Mouse (Mus musculus): ENCODE measurements around the gene Trpm8.
A peak's percentile ranks its signal among the peaks of the same experiment; 100 is the strongest.

Trpm8 gene

DNA sequence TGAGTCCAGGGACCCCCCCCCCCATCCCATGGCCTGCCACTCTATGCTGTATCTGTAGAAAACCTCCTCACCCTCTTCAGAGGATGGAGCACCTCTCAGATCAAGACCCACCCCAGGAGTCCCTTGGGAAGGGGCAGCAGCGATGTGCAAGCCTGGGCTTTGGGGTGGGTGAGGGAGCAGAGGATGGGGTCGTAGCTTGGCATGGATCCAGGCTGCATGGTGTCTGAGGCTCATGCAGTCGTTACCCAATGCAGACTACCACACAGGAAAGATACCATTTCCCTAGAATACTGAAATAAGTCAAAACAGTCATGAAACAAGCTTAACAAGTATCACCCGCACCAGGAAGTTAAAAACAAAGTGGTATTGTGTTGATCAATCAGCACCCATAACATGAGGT is 28.8 kb upstream of the Trpm8 start:
- no peak for DNase-seq

DNA sequence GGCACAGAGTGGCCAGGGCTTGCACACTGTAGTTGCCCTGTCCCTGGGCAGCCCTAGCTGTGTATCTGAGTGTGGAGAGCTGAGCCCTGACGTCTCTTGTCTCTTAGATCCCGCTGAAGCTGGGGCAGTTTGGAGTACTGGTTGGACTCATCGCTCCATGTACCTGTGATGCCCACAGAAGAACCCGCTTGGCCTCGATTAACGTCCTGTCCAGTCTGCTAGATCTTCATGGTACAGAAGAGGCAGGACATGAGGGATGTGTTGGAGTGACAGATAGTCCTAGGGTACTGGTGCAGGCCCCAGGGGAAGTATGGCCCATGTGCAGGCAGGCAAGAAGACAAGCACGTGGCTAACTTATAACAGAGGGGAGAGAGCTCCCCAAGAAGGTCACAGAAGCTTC is 27.9 kb upstream of the Trpm8 start:
- no peak for DNase-seq

DNA sequence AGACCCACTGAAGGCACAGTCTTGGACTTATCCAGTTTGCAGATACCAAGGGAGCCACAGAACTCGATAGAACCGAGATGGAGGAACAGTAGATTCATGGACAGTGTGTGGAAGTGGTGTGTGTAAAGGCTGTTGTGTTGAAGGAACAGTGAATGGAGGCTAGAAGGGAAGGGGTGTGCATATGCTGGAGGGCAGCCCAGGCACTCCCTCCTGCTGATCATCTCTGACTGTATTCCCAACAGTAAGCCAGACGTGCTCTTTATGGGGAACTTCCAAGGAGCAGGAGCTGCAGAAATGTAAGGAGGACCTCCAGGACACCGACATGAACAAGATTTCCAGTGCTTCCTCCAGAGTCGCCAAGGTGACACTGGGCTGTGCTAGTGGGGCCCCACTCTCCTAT is 27.4 kb upstream of the Trpm8 start:
- DNase-seq = no peak

DNA sequence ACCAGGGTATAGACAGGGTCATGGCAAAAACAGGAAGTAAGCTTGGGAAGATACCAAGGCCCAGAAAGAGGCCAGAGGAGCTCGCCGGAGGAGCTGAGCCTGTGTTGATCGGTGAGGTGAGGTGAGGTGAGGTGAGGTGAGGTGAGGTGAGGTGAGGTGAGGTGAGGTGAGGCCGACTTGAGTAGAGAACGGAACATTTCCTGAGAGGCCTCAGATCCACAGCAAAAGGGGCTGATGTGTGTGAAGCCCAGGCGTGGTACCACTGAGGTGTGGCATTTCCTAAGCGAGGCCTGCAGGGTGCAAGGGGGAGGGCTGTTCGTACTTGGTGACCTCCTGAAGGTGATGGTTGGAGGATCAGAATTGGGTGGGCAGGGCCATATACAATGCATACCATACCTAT is 24.4 kb upstream of the Trpm8 start:
- DNase-seq = no peak

DNA sequence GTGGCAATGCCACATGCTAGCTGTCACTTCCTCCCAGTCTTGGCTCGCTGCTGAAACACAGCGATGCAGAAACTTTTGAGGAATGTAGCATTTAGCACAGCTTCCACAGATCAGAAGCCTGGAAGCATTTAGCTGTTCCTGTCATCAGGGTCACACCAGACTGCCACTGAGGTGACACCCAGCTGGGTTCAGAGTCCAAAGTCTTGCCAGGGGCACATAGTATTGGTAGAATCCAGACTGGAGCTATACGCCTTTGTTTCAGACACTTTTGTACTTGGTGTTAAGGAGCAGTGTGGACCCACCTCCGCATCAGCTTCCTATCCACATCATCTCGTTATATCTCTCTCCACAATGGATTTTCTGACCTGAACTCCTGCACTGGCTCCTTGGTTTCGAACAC is 23.9 kb upstream of the Trpm8 start:
- DNase-seq = no peak

DNA sequence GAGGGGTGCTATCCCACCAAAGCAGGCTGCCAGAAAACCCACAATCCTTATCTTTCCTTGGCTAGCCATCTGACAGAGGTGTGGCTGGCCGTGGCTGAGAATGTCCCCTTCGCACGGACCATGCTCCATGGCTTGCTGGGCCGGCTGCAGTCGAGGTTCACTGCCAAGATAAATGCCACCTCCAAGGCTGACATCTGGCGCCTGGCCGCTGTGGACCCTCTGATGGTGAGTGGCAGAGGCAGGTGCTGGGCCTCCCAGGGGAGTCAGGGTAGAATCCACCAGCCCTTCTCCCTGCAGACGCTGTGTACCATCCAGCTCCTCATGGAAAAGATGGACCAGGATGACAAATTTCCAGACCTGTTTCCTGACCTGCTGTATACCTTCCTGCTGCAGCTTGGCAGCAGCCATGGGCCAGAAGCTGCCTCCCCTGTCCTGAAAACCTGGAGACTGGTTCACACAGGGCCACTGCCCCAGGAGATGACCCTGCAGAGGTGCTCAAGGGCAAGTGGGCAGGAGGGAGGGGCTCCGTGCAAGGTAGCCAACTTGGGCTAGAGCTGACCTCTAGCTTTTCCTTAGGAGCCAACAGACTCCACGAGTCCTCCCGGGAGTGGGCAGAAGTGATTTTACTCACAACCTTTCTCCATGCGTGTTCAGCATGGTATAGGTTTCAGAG is 22.5 kb upstream of the Trpm8 start:
- no peak for DNase-seq

DNA sequence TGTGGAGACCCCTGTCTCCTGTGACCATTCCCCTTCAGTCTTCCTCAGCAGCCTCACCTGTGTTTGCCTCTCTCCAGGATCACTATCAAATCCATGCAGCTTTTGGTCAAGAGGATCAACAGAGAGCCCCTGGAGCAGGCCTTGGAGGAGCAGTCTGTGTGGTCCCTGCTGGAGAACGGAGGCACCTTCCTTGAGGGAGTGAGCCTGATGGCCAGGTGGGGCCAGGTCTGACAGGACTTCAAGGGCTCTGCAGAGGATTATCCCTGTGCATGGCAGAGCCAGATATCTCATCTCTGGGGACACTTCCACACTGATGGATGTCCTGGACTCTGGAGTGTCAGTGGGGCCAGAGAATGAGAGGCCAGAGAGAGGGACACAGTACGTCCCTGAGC is 22.0 kb upstream of the Trpm8 start:
- DNase-seq = no peak

DNA sequence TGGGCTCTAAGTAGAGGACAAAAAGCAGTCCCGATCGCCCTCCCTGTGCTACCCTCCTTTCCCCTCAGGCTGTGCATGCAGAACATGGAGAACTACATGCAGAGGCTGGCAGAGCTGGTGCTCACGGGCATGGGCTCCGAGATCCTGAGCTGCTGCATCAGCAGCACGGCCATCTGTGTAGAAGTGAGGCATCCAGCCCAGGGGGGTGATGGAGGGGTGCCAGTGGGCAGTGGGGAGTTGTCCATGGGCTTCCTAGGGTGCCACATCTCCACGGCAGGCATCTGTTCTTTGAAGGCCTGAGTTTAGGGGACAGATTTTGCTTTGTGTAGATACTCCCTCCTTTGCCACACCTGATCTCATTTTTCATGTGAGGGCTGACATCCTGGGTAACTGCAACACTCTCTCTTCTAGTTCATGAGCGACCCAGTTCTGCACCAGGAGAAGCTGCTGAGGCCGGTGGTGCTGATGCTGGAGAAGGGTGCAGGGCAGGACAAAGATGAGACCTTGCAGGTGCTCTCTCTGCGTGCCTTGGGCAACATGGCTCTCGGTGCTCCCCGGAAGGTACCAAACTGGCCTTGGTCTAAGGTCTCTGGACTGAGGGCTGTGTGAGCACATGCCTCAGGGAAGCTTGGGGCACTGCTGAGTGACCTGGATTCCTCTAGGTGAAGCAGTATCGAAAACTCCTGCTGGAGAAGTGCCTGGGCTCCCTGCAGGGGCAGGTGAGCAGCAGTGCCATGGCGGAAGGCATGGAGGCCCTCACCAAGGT is 21.3 kb upstream of the Trpm8 start:
- no peak for DNase-seq

DNA sequence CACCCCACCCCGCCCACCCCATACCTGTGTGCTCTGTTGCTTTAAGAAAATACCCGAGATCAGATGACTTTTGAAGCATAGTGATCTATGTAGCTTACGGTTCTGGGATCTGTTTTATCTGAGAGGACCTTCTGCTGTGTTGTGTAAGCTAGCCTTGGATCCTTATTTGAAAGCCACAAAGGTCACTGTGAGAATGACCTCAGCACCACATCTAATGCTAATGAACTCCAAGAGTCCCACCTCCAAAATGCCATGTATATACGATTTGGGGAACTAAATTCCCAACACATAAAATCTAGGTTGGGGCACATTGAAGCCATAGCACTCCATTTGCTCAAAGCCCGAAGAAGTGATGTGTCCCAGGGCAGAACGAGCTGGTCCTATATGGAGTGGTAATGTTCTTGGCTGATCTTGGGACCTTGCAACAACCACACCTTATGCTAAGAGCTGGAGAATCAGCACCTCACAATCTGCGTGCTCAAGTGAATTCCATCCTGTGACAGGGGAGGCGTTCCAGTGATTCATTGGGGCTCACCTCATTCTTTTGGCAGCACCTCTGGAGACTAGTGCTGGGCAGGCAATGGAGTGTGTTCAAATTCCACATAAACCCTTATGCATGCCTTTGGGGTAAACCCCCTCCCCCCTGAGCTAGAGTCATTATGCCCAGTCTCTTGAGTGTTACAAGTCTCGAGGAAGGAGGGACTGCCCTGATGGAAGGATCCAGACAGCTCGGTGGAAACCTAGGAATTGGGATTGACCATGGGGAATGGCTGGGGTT is 20.4 kb upstream of the Trpm8 start:
- DNase-seq = peak in 1 of 2 experiments; percentile 51

DNA sequence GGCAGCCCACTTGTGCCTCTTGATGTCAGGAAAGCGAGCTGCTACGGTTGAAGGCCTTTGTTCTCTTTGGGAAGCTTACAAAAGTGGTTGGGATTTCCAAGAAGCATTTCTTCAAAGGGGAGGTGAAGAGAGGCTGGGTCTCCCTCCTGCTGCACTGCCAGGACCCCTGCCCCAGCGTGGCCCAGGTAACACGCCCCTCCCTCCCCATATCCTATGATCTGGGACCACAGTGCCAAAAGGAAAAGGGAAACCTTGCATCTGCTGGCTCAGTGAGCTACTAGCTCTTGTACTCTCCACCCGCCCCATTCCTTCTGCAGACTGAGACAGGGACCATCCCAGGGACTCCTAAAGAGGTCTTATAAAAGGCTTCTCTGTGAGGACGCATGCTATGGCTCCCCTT is 19.8 kb upstream of the Trpm8 start:
- DNase-seq = no peak

DNA sequence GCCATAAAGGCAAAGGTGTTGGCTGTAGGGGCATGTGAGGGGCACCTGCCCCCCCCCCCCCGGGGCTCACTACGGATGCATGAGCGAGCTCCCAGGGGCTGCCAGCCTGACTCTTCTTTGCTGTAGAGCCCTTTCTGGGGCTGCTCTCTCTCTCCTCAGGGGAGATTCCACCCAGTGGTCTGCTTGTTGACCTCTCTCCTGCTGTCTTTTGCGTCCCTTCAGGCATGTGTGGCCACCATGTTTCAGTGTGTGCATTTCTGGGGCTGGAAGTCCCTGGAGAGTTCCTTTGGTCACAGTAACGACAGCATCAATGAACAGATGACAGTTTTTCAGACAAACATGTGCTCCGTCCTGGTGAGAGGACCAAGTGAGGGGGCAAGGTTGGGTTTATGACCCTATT is 19.1 kb upstream of the Trpm8 start:
- no peak for DNase-seq

DNA sequence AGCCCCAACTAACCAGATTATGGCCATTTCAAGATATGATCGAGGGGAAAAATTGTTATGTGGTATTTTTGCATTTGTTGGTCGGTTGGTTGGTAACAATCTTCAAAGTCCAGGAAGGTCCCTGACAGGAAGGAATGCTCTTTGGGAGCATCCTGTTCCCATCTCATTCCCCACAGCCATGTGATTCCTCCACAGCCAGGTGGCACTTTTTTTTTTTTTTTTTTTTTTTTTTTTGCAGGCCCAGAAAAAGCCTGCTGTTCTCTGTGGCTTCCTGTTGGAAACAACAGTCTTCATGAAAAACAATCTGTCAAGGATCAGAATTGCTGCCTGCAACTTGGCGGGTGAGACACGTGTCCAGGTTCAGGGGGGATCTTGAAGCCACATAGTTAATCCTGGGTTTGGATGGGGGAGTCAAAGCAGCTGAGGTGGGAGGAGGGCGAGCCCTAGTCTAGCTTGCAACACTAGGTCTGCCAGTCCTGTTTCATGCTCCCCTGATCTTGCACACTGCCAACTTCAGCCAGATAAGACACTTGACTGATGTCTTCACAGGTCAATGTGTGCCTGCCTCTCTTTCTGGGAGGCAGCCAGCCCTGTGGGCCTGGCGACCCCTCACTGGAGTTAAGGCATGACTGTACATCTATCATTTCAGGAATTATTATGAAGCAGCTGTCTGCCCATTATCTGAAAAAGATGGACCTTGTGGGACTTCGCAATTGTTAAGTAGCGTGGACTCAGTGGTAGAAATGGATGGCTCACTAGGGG is 18.4 kb upstream of the Trpm8 start:
- DNase-seq = no peak

DNA sequence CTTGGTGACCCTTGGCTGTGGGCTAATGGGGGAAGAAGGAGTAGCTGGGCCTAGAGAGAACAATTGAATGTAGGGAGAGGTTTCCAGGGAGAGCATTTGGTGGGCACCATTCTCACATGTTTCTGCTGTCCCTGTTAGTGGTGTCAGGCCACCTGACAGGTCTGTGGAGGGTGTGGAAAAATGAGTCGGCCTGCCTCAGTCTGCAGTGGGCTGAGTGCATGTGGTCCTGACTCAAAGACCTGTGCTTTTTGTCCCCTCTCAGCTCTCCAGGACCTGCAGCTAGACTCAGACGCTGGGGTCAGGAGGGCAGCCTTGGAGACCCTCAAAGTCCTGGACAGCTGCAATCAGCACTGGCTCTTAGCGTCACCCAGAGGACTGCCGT is 17.8 kb upstream of the Trpm8 start:
- no peak for DNase-seq

DNA sequence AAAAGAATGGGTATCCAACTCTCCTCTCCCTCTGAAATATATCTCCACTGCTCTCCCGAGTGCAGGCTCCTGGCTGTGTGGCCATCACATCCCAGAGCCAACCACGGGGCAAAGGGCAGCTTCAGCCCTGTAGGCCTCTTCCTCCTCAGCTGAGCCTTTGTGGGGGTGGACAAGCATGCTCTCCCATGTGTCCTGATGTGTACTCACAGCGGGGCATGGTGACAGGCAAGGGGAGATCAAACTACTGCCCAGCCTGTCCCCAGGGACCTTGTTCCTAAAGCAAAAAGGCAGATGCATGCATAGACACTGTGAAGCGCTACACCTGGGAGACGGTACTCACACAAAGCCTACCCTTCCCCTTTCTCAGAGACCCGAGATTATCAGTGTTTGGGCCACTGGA is 17.3 kb upstream of the Trpm8 start:
- DNase-seq = no peak

DNA sequence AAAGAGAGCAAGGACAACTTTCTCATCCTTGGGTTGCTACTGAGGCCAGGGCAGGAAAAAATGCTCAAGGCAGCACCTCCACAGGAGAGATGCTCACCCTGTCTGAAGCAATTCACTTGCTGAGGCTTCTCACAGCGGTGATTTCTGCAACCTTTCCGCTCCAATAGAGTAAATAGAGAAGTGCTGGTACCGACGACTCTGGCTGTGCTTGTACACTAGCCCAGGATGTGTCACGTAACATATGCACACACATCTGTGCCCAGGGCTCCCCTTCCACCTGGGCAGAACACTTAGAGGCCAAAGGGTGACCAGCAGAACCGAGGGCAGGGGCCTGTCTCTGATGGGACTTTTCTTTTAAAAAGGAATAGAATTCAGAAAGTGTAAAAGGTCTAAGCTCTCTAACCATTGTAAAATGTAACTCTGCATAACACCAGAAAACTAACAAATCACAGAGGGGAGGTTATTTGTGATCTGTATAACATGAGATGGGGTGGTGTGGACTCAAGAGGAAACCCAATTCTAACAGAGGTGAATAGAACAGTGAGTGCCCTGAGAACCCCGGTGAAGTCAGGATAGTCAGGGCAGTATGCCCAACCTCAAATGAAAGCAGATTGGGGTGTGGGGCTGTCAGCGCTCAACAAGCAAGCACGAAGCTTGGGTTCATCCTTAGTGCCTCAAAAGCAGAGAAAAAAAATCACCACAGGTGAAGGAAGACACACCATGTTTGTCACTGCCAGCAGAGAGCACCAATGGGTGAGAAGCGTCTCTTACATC is 16.7 kb upstream of the Trpm8 start:
- no peak for DNase-seq

DNA sequence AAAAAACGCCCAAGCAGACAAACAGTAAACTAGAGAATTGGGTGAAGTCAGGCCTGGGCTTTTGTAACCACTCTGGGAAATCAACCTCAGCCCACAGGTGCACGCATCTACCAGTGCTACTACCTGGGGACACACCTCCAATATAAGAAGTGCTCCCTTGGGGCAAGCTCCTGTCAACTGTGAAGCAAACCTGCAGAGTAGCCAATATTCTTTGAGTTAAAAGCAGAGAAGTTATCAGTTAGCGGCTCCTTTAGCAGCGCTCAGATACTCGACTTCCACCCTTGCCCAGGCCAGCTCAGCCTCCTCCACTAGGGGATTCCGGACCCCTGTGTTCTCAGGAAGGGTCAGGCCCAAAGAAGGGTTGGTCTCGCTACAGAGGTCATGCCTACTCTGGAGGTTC is 15.8 kb upstream of the Trpm8 start:
- DNase-seq = no peak

DNA sequence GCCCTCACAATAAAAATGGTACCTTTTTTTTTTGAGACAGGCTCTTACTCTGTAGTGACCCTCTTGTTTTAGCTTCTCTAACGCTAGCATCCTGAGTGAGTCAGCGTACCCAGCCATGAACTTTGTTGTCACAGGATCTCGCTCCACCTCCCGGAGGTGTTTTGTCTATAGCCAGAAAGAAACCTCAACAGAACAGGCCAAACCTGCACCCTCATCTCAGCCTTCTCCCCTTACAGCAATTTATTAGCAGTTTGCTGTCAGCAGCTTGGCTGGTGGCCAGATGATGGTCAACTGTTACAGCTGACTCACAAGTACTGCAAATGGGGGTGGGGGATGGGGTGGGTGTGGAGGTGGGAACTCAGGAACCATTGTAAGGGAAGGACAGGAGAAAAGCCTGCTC is 15.2 kb upstream of the Trpm8 start:
- DNase-seq = peak in 1 of 2 experiments; percentile 71

DNA sequence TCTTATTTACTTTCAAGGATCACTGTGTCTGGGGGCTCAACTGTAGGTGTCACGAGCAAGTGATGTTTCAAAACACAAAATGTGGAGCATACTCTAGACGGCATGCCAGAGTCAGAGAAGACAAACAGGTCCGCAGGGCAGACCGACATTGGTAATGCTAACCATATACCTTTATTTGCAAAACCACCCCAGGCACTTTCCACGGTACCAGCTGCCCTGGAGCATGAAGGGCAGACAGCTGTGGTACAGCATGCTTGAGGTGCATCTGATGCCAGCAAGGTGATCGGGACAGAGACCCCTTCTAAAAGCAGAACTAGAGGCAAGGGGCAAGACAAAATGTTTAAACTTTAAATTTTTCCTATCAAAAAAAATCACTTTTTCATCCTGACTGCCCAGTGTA is 14.5 kb upstream of the Trpm8 start:
- DNase-seq = no peak

DNA sequence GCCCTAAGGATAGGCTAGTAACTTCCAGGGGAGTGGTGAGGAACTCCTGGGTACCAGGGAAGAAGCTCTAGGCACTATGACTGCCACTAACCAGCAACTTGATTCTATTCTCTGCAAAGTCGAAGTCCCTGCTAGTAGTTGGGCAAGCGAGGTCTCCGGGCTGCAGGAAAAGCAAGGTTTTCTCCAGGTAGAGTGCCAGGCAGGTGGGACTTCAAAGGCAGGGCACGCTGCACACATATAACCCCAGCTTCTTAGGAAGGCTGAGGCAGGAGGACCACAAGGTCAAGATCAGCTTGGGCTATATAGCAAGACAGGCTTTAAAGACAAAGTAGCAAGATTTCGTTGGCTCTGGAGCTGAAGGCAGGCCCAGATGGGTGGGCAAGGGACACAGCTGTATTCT is 13.7 kb upstream of the Trpm8 start:
- DNase-seq = no peak

DNA sequence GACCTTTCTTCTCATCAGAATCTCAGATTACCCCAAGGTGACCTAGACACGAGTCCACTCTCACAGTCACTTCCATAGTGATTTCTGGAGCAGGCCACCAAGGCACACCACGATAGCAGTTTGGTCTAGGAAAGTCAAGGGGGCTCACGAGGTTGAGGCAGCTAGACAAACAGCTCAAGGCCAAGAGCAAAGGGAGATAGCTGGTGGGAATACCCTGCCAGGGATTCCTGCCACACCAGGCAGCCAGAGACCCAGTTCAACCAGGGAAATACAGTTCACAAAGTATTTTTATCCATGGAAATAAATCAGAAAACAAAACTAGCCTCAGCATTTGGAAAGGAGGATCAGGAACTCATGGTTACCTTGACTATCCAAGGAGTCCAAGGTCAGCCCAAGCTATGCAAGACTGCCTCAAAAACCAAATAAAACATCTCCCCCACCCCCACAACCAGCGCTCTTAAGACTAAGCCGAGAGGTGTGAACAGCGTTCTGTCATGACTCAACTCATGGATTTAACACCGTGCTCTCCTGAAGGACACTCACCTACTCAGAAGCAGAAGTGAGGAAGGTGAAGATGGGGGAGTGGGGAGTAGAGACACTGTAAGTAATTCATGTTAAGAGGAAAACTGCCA is 13.1 kb upstream of the Trpm8 start:
- DNase-seq = no peak

DNA sequence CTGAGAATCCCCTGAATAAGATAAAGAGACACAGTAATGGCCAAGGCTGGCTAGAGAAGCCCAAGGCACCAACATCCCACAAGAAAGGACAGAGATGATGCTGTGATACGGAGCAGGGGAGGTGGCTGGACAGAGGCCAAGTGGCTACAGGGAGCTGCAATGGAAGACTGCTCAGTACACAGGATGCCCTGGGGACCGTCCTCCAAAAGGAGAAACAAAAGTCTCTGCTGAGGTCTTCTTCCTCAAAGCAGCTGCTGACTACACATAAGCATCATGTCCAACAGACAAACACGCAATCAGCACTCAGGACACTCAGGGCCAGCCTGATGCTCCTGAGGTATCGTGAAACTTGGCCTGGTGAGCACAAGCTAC is 12.6 kb upstream of the Trpm8 start:
- DNase-seq = no peak

DNA sequence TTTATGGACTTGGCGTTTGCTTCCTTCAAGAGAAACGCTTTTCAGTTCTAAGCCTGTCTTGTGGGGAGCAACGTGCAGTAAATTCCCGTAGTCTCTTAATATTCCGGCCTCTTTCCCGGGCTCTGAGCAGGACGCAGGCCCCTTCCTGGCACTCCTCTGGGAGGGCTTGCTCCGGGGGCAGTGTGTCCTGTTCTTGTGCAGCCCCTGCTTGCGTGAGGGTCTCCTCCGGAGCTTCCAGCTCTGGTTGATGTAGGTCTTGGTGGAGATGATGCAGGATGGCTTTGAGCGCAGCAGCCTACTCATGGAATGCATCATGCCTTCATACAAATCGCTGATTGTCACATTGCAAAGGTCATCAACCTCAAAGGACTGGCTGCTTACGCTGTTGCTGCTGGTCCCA is 11.3 kb upstream of the Trpm8 start:
- no peak for DNase-seq
